Mouse (Mus musculus) brain, embryonic 14.5 days (tissue): ENCODE results near the gene Wfikkn1.

Source experiments
- CTCF ChIP-seq: fragments of 200-500 bp; IDR thresholded peaks from 2 replicates; pipeline ENCODE4 v1.5.1; 2012; ENCODE audit warnings: inconsistent platforms, mild to moderate bottlenecking, moderate library complexity, borderline replicate concordance; ENCODE audit not compliant: insufficient read depth, insufficient read length; ENCODE audit errors: extremely low read depth
- POLR2A ChIP-seq: fragments of 200-500 bp; IDR thresholded peaks from 2 replicates; pipeline ENCODE4 v1.6.1; 2012; ENCODE audit warnings: mild to moderate bottlenecking, inconsistent platforms, borderline replicate concordance; ENCODE audit not compliant: poor library complexity, insufficient read depth, insufficient read length, severe bottlenecking; ENCODE audit errors: extremely low read depth

- TF ChIP-seq POLR2A (no peak), CTCF (no peak)
Observed at GRCm38 (mm10) chr17:25879750-25880149, 908 bp downstream of the Wfikkn1 start.
